Mouse (Mus musculus): Measurements from ENCODE around the gene Ccdc142.

Gene Ccdc142

DNA sequence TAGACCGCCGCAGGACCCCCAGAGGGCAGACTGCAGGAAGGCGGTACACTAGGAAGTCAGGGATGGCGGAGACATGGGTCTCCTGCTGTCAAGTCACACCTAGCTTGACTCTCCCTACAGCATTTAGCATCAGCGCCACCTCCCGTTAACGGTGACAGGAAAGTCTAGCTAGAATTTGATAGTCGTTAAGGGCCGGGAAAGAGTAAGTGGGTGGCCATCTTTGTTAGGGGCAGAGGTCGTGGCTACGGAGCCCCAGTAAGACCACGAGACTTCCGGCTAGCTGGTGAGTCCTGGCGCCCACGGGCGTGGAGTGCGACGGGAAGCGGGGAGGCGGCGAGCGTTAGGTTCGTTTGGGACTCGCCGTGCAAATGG, at the start of gene Ccdc142, which contains the start of gene Gm42688:
Ccdc142 (plus strand) TSS at position 286 of the 372 bp plus-strand sequence.
Gm42688 (plus strand) TSS at position 302 of the 372 bp plus-strand sequence.
- peak in 1 of 2 experiments; percentile 93 for DNase-seq (ENCODE audit: low spot score in 2 of 2)

DNA sequence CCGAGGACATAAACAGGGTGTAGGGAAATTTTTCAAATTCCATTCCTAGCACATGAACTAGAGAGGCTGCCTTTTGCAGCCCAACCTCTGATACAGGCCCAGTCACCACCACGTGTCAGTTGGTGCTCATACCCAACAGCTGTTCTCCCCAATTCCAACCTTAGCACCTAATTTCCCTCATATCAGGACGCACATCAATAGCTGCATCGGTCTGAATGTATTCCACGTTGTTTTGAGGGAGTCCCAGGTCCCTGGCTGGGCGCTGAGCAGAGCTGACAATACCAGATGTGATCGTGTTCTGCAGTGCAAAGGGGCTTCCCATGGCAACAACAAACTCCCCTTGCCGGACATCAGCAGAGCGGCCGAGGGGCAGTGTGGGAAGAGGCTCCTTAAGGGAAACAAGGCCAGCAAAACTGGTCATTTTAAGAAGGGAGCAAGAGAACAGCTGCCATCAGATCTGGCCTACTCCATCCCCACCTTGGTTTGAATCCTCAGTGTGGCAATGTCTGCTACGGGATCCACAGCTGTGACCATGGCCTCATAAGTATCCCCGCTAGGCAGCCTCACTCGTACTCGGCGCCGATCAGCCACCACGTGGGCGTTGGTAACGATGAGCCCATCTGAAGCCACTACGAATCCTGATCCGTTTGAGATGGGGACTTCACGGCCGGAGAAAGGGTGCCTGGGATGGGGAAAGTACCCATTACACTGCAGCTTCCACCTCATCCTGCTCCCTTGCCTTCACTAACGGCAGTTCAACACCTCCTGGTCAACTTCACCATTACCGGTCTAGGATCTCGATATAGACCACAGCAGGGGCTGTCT, 48.1 kb upstream of the Ccdc142 start:
- DNase-seq (ENCODE audit: low spot score in 2 of 2), result peak; percentile 54 to 68

DNA sequence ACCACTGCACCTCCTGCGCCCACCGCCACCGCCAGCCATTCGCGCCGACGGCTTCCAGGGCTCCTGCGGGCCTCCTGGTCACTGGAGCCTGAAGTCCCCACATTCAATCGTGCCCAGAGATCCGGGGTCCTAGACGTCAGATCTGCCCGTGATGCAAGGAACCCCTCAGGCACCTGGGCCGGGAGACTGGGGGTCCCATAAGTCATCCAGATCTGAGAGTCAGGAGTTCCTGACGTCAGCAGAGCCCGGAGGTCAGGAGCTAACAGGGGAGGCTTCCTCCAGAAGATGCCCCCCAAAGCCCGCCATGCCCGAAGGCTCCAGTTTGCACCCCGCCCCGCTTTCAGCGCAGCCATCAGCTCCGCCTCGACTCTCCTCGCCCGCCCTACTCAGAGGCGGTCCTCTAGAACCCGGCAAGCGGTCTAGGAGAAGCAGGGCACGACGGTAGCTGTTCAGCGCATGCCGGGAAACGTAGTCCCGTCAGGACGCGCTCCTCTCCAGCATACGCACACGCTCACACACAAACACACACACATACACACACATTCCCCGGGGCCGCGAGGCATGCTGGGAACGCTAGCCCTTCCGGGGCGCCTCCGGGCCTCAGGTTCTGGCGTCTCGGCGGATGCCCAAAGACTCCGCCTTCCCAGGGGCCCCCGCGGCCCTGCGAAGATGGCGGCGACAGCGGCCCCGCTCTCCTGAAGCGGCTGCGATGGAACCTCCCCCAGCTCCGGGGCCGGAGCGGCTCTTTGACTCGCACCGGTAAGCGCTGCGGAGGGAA, 47.1 kb upstream of the Ccdc142 start, which contains the start of gene Aup1:
Aup1 (plus strand) TSS at position 448 of the 778 bp plus-strand sequence.
- DNase-seq (ENCODE audit: low spot score in 2 of 2), result peak; percentile 96 to 98

DNA sequence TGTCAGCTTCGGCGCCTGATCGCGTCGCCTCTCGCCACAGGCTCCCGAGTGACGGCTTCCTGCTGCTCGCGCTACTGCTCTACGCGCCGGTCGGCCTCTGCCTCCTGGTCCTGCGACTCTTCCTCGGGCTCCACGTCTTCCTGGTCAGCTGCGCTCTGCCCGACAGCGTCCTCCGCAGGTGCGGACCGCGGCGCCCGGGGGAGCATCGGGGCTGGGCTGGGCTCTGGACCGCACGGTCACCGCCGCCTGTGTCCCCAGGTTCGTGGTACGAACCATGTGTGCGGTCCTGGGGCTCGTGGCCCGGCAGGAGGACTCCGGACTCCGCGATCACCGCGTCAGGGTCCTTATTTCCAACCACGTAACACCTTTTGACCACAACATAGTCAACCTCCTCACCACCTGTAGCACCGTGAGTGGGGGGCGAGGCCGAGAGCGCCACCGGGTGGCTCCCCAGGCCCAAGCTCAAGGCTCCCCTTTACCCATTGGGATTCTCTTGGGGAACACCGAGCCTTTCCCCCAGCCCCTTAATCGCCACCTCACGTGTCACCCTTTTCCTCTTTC, 46.5 kb upstream of the Ccdc142 start, which contains the start of gene Htra2:
Htra2 (minus strand) TSS at position 403 of the 561 bp plus-strand sequence.
- no peak for DNase-seq (ENCODE audit: low spot score in 2 of 2)

DNA sequence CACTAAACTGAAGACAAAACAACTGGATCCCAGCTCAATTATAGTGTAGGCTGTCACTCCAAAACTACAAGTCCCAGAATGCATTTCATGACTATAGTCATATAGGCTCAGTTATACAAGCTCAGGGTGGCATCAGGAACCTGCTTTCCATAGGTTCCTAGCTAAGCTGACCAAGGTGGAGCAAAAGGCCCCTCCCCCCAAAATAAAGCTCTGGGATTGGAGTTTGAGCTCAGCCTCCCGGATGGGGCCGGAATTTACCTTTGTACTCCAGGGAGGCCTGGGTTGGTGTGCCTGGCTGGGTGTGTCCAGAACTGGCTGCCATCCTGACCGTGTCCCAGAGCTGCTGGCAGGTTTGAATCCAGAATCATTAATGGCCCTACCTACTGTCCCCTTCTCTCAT, 43.6 kb upstream of the Ccdc142 start, which contains the start of gene Dqx1:
Dqx1 (plus strand) TSS at position 55 of the 400 bp plus-strand sequence.
- no peak for DNase-seq (ENCODE audit: low spot score in 2 of 2)

DNA sequence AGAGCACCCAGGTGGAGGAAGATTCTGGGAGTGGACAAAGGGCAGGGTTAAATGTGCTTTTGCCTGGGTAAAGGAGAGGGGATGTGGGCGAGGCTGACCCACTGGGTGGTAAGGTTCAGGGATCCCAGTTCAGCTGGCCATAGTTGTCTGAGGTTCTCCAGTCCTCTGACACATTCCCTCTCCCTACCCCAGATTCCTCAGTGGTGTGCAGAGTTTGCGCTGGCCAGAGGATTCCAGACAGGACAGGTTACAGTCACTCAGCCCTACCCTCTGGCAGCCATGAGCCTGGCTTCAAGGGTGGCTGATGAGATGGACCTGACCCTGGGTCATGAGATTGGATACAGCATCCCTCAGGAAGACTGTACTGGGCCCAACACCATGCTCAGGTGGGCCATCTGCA, 42.7 kb upstream of the Ccdc142 start:
- DNase-seq (ENCODE audit: low spot score in 2 of 2), result no peak

DNA sequence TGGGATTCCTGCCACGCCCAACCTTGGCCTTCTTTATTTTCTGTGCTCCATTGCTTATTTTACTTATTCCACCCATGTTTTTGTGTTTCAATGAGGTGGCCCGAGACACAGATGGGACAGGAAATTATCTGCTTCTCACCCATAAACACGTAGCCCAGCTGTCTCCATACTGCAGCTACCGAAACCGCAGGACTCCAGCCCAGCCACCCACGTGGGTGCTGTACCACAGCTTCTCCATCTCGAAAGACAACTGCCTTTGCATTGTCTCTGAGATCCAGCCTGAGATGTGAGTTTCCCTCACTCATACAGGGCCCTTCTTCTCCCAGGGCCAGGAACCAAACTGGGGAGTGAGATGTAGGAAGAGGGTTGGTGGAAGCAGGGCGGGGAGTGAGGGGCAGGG, 35.4 kb upstream of the Ccdc142 start:
- DNase-seq (ENCODE audit: low spot score in 2 of 2), result no peak

DNA sequence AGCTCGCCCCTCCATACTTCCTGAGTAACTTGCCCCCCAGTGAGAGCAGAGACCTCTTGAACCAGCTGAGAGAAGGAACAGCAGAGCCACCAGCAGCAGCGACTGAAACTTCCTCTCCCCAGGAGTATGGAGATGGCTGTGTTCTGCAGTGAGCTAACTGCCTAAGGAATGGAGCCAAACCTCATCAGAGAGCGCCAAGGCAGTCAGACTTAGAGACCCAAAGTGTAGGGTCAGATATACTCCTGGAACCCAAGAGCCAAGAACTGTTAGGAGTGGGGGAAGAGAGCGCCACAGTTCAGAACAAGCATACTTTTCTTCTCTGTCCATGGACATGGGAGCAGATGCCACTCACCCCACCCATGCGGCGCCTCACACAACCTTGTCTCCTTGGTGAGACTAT, 35.0 kb upstream of the Ccdc142 start:
- no peak for DNase-seq (ENCODE audit: low spot score in 2 of 2)

DNA sequence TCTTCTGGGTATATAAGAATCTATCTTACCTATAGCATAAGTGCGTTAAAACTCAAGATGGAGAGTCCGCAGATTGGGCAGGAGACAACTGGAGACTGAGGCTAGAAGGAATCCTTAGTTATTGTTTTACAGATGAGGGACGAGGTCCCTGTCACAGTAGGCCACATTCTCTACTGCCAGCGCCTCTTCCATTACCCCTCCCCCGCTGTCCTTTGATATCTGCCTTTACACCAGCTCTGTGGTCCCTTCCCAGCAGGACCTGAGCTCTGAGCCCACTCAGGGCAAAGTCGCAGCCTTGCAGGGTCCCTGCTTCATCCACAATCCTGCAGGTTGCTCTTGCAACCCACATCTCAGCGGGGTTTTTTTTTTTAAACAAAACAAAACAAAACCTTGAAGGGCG, 33.2 kb upstream of the Ccdc142 start:
- no peak for DNase-seq (ENCODE audit: low spot score in 2 of 2)

DNA sequence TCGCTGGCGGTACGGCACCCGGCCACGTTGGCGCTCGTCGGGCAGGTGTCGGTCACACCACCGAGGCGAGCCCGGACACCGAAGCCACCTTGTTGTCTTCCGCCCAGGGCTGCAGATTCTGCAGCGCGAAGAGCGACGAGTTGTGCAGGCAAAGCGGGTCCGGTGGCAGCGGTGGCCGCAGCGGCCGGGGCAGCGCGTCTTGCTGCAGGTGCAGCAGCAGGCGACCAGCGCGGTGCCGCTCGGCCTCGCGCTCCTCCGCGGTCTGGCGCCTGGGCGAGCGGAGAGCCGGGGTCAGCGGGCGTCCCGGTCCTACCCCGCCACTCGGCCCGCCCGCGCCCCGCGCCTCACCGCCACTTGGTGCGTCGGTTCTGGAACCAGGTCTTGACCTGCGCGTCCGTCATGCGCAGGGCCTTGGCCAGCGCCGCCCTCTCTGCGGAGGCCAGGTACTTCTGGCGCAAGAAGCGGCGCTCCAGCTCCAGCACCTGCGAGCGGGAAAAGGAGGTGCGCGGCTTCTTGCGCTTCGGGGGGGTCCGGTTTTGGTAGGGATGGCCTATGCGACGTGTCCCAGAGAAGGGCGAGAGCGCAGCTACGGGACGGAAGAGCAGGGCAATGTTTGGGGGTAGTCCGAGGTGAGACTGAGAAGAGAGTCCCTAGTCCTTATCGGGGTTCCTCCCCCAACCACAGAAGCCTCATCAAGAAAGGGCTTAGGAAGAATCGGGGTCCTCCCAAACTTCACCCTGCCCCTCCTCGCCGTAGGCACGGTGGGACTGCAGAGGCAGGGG, 32.5 kb upstream of the Ccdc142 start:
- no peak for DNase-seq (ENCODE audit: low spot score in 2 of 2)

DNA sequence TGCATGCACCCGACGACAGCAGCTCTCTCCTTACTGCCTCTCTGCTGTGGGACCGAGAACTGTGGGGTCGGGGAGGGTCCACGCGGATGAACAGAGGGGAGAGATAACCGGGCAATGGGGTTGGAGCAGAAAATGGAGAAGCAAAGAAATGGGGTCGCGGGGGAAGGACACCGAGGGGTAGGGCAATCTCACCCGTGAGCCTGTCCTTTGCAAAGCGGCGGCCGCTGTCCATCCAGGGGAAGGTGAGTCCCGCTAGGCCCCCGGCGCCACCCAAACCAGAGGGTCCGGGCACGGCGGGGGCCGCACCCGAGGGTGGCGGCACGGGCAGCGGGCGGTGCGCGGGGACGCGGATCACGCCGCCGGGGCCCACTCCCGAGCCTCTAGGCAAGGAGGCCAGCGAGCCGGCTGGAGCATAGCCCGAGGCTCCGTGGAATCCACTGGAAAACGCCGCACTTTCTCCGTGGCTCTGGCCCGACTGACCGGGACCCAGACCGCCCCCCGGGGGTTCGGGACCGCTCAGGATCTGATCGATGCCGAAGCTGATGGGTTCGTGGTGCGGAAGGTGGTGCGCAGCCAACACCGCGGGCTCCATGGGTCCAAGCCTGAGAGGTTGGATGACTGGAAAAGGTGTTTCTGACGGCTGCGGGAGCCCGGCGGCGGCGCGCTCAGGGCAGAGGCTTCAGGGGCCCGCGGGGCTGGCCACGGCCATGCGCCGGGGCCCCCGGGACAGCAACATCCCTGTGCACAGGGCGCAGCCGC, 31.7 kb upstream of the Ccdc142 start:
- no peak for DNase-seq (ENCODE audit: low spot score in 2 of 2)

DNA sequence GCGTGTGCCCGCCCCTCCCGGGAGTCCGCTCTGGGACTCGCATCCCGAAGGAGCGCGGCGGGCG, 31.3 kb upstream of the Ccdc142 start, which contains the start of gene Tlx2:
Tlx2 (minus strand) TSS at position 47 of the 64 bp plus-strand sequence.
- no peak for DNase-seq (ENCODE audit: low spot score in 2 of 2)

DNA sequence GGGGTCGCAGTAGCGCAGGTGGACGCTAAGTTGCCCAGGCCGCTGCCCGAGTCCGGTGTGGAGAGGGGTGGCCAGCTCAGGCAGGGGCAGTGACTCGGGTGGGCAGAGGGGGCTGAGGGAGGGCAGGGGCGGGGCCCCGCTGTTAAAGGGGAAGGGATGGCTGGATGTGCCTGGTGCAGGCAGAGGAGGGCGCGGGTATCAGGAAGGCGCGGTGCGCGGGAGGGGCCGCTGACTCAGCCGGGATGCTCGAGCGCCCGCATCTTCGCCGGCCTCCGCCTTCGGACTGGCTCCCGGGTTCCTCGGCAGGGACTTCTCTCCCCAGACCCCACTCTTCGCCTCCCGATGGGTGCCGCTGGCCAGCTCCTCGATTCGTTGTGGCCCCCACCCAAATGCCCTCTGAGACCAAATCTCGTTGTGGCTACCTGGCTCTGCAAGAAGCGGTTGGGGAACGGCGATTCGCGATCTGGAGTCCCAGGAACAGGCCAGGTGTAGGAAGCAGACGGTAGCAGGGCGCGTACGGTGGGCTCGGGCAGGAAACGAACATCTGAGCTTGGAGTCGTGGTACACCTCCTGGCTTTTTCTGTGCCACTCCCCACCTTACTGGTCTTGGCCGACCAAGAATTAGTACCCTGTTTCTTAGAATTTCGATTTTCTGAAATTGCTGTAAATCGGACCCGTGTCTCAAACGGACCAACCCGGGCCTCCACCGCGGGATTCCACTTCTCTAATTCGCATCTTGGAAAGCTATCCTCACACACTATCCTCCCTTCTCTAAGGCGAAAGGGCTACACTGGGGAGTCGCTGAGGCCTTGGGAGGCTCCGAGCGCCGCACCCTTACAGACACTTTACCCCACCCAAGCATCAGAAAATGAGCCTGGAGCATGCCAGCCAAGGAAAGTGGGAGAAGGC, 30.8 kb upstream of the Ccdc142 start:
- peak in 1 of 2 experiments; percentile 47 for DNase-seq (ENCODE audit: low spot score in 2 of 2)

DNA sequence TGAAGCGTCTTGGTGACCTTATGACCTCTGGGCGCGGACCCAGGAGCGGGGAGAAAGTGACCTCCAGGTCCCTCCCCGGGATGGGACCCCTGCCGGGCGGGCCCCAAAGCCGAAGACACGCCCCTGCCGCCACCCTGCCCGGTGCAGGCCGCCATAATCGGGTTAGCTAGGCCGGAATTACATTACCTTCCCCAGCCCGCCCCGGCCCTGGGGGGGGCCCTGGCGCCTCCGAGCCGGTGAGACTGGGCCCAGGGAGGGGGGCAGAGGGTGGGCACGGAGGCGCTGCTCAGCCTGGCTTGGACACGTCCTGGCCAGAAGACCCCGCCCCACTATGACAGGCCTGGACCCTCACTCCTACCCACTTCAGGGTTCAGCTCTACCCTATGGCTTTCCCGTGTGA, 30.2 kb upstream of the Ccdc142 start:
- DNase-seq (ENCODE audit: low spot score in 2 of 2), result no peak

DNA sequence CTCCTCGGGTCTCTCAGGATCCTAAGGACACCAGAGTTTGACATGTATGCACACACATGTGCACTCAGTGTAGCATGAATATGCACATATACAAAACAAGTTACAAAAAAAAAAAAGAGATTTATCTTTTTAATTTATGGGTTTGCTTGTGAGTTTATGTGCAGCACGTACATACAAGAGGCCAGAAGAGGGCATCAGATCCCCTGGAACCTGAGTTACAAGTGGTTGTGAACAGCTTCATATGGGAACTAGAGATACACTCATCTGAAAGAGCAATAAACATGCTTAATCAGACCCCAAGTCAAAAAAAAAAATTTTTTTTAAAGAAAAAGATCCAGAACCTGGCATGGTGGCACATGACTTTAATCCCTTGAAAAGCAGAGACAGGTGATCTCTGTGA, 26.4 kb upstream of the Ccdc142 start:
- no peak for DNase-seq (ENCODE audit: low spot score in 2 of 2)

DNA sequence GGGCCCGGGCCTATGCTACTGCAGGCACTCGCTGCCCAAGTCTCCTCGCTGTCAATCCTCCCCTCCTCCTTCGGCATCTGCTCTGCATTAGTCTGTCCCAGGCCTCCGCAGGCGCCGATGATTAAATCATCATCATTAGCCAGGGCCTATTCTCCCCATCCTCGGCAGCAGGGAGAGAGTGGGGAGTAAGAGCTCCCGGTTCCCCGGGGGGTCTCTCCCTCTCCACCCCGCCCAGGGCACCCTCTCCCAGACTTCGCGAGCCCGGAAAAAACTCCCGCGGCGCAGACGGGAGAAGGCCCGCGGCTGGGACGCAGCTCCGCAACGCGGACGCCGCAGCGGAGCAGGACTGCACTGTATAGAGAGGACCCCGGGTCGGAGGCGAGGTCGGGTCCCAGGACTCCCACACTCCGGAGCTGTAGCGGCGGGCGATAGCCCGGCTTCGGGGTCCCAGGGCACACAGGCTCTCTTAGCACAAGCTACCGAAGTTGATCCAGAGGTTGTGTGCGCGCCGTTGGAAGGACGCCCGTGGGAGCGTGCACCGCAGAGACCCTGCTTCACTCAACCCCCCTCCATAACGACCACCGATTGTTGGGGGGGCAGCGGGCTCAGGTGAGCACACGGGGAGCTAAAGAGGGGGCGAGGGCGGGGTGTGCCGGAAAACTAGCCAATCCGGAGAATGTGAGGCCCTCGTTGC, 23.6 kb upstream of the Ccdc142 start, which contains the start of gene Pcgf1:
Pcgf1 (plus strand) TSS at position 240 of the 694 bp plus-strand sequence.
- DNase-seq (ENCODE audit: low spot score in 2 of 2), result no peak

DNA sequence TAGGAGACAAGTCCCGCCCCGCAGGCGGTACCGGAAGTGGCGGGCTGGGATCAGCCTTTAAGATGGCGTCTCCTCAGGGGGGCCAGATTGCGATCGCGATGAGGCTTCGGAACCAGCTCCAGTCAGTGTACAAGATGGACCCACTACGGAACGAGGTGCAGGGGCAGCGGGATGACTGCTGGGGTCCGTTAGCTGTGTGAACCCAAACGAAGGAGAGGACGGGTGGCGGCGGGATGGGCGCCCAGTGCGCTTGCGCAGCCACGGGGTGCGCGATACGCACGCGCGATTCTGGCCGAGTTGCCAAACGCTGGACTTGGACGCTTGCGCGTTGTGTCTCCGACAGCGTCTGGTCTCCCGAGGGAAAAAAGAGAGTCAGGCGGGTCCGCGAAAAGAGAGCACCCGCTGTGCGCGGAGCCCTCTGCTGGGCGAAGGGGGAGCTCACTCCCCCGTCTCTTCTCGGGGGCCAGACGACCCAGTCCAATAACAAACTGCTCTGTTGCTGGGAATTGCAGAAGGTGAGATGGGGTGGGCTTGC, 23.0 kb upstream of the Ccdc142 start:
- DNase-seq (ENCODE audit: low spot score in 2 of 2), result peak; percentile 100

DNA sequence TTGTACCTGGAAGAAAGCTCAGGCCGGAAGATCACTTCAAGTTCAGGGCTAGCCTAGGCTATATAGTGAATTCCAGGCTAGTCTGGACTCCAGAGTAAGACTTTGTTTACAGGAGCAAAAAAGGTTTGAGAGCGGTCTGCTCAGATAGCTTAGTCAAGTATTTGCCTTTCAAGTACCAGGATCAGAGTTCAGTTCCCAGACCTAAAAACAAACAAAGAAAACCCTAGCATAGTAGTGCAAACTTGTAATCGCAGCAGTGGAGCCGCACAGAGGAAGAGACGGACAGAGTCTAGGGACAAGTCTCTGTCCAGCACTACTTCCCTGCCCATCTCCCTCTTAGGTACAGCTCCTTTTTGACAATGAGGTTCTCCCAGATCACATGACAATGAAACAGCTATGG, 21.2 kb upstream of the Ccdc142 start:
- DNase-seq (ENCODE audit: low spot score in 2 of 2), result no peak

DNA sequence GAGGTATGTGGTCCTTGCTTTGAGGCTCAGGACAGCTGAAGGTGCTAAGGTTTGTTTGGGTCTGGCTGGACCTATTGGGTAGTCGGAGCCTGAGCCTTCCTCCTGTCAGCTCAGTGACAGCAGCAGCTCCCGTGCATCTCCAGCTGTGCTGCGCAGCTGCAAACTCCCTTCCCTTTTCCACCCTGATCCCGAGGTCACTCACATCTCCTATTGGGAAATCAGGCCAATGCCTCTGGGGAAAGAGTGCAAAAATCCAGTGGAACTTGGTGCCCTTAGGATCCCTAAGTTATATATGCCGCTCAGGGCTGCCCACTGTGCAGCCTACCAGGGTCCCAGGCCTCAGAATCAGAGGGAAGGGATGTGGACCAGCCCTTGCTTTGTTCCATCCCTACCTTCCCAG, 17.9 kb upstream of the Ccdc142 start:
- DNase-seq (ENCODE audit: low spot score in 2 of 2), result no peak

Data from spleen, postnatal 10 days (tissue).